Mouse (Mus musculus): ENCODE data around the gene Olfr1414.
"Not testable (repeated sequence)": the region's sequence is repeated elsewhere in the genome, so short reads cannot be mapped to it uniquely, and the experiment has no call there.

Olfr1414 gene

GRCm38 (mm10) chr1:92518561-92518960, at the start of gene Olfr1414:
Olfr1414 (minus strand) TSS chr1:92518661.
- ATAC-seq (ENCODE audit: low TSS enrichment), result no peak

GRCm38 (mm10) chr1:92545929-92546328, 27.5 kb upstream of the Olfr1414 start:
- no peak for ATAC-seq (ENCODE audit: low TSS enrichment)

- ATAC-seq (ENCODE audit: low TSS enrichment), result peak; percentile 59
Measured at GRCm38 (mm10) chr1:92539071-92539470, 20.6 kb upstream of the Olfr1414 start.

- no peak for ATAC-seq (ENCODE audit: low TSS enrichment)
Measured at GRCm38 (mm10) chr1:92536972-92537371, 18.5 kb upstream of the Olfr1414 start.

GRCm38 (mm10) chr1:92523764-92524163, 5.3 kb upstream of the Olfr1414 start:
- ATAC-seq (ENCODE audit: low TSS enrichment), result no peak

- ATAC-seq (ENCODE audit: low TSS enrichment), result peak; percentile 44
Measured at GRCm38 (mm10) chr1:92521376-92521775, 2.9 kb upstream of the Olfr1414 start.

GRCm38 (mm10) chr1:92519046-92519445, 585 bp upstream of the Olfr1414 start:
- peak; percentile 89 for ATAC-seq (ENCODE audit: low TSS enrichment)

- ATAC-seq (ENCODE audit: low TSS enrichment), result no peak
Measured at GRCm38 (mm10) chr1:92515390-92515789, 3.1 kb downstream of the Olfr1414 start.

- not testable (repeated sequence) for ATAC-seq (ENCODE audit: low TSS enrichment)
Measured at GRCm38 (mm10) chr1:92511646-92512045, 6.8 kb downstream of the Olfr1414 start.

GRCm38 (mm10) chr1:92496001-92496400, 22.5 kb downstream of the Olfr1414 start, which contains the start of gene Olfr1415:
Olfr1415 (minus strand) TSS chr1:92496101.
- ATAC-seq (ENCODE audit: low TSS enrichment), result no peak

GRCm38 (mm10) chr1:92485013-92485412, 33.4 kb downstream of the Olfr1414 start, which contains the start of gene Olfr1416:
Olfr1416 (minus strand) TSS chr1:92485113.
- no peak for ATAC-seq (ENCODE audit: low TSS enrichment)

- ATAC-seq (ENCODE audit: low TSS enrichment), result no peak; the same call in 1 of the 2 replicates
Measured at GRCm38 (mm10) chr1:92474066-92474578, 44.3 kb downstream of the Olfr1414 start.

- peak; percentile 90 for ATAC-seq (ENCODE audit: low TSS enrichment)
Measured at GRCm38 (mm10) chr1:92473165-92474041, 45.1 kb downstream of the Olfr1414 start, which contains the start of gene Ndufa10. Ndufa10 (minus strand) TSS chr1:92473860.

- ATAC-seq (ENCODE audit: low TSS enrichment), result no peak
Measured at GRCm38 (mm10) chr1:92468891-92469290, 49.6 kb downstream of the Olfr1414 start.

- no peak for ATAC-seq (ENCODE audit: low TSS enrichment)
Measured at GRCm38 (mm10) chr1:92458416-92458815, 60.0 kb downstream of the Olfr1414 start.

GRCm38 (mm10) chr1:92457758-92458157, 60.7 kb downstream of the Olfr1414 start:
- no peak for ATAC-seq (ENCODE audit: low TSS enrichment)

Measured in frontal cortex, adult (tissue).